Mouse (Mus musculus): ENCODE results near the gene Tti1. TPM values are rescaled to one million over a fixed set of nuclear protein-coding genes. Genes with fewer than 3 reads are reported as not detected.

Gene Tti1
- polyA plus RNA-seq, 1 experiment from 2014 or later, result 7.0 TPM

DNA sequence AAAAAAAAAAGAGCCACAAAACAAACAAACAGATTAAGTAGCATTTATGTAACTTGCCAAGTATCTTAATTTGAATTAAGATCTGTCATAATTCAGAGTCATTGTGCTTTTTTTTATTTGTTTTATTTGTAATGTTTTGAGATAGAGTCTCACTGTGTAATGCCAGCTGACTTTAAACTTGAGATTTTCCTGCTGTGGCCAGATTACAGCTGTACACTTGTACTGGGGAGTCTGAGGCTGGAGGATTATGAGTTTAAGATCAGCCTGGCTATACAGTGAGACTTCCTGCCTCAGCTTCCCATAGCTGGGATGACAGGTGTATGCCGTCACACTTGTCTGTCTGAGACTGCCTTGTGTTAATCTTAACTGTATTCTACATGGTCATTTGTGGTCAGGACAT, 20.5 kb upstream of the Tti1 start:
- DNase-seq (ENCODE audit: low spot score), result no peak
- H3K27me3 ChIP-seq (ENCODE audit: control insufficient read depth, insufficient read depth, low read length), result no peaks in the 10 kb centered on the region
- H3K9ac ChIP-seq (ENCODE audit: low read length), result no peak overlapping the region
- no peak for ATAC-seq (ENCODE audit: low FRiP score, low TSS enrichment)
- 93% methylated on average over 1 of the region's 1 CpGs for WGBS
- TF ChIP-seq EP300 (optimal IDR thresholded peaks at IDR 0.05), result no peak
- TF ChIP-seq CTCF (IDR thresholded peaks at IDR 0.05; ENCODE audit: low read depth), result no peak
- H3K9me3 ChIP-seq (ENCODE audit: control insufficient read depth, low read length), result no peaks in the 10 kb centered on the region
- no peak overlapping the region for H3K4me3 ChIP-seq (ENCODE audit: low read depth, low read length)
- peaks cover 19% of the 10 kb centered on the region; the same call in 1 of the 2 replicates for H3K36me3 ChIP-seq (ENCODE audit: control insufficient read depth, insufficient read depth, low read length)
- H3K4me1 ChIP-seq (replicated peaks; ENCODE audit: control insufficient read depth, insufficient read depth), result no peaks in the 10 kb centered on the region
- no peak overlapping the region for H3K27ac ChIP-seq (replicated peaks)
- H3K4me2 ChIP-seq (replicated peaks; ENCODE audit: low read depth), result no peak overlapping the region

DNA sequence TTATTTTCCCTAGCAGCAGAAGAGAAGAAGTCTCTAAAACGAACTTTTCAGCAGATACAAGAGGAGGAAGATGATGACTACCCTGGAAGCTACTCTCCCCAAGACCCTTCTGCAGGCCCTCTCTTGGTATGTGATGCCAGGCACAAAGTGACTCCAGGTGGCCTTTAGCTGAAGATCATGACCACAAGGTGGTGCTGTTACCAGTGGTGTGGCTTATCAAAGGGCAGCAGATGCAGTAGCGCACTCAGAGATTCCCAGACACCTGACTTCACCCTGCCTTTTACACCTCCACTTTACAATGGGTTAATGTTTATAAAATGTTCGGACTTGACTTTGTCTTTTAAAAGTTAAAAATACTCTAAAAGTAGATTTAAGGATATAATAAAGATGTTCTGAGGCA, 19.7 kb upstream of the Tti1 start:
- H3K4me1 ChIP-seq (replicated peaks; ENCODE audit: control insufficient read depth, insufficient read depth), result no peaks in the 10 kb centered on the region
- no peak overlapping the region for H3K4me2 ChIP-seq (replicated peaks; ENCODE audit: low read depth)
- H3K36me3 ChIP-seq (ENCODE audit: control insufficient read depth, insufficient read depth, low read length), result peaks cover 19% of the 10 kb centered on the region; the same call in 1 of the 2 replicates
- no peak overlapping the region for H3K4me3 ChIP-seq (ENCODE audit: low read depth, low read length)
- no peak for TF ChIP-seq EP300 (optimal IDR thresholded peaks at IDR 0.05)
- peak; percentile 82 for TF ChIP-seq CTCF (IDR thresholded peaks at IDR 0.05; ENCODE audit: low read depth)
- ATAC-seq (ENCODE audit: low FRiP score, low TSS enrichment) (no peak), DNase-seq (ENCODE audit: low spot score) (peak; percentile 62)
- H3K27ac ChIP-seq (replicated peaks), result no peak overlapping the region
- H3K9me3 ChIP-seq (ENCODE audit: control insufficient read depth, low read length), result no peaks in the 10 kb centered on the region
- 65% methylated on average over 3 of the region's 3 CpGs for WGBS
- no peak overlapping the region for H3K9ac ChIP-seq (ENCODE audit: low read length)
- H3K27me3 ChIP-seq (ENCODE audit: control insufficient read depth, insufficient read depth, low read length), result no peaks in the 10 kb centered on the region

DNA sequence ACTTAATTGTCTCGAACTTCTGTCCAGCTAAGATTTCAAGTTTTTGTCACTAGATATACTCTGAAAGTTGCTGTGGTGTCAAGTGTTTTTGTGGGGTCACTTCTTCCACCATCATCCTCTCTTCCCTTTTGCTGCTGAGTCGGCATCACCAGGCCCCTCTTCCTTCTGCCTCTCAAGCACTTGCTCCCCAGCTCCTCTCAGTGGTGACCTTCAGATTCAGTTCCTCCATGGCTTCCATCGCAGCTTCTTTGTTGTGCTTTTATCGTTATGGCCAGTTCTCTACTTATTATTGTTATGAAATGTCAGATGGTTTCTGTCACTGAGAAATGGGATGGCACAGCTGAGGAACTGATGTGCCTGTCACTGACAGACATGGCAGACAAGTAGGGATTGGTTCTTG, 18.0 kb upstream of the Tti1 start:
- H3K4me3 ChIP-seq (ENCODE audit: low read depth, low read length), result no peak overlapping the region
- no peak for ATAC-seq (ENCODE audit: low FRiP score, low TSS enrichment)
- H3K27me3 ChIP-seq (ENCODE audit: control insufficient read depth, insufficient read depth, low read length), result no peaks in the 10 kb centered on the region
- DNase-seq (ENCODE audit: low spot score), result no peak
- peaks cover 19% of the 10 kb centered on the region; the same call in 1 of the 2 replicates for H3K36me3 ChIP-seq (ENCODE audit: control insufficient read depth, insufficient read depth, low read length)
- H3K9me3 ChIP-seq (ENCODE audit: control insufficient read depth, low read length), result no peaks in the 10 kb centered on the region
- H3K27ac ChIP-seq (replicated peaks), result no peak overlapping the region
- H3K4me1 ChIP-seq (replicated peaks; ENCODE audit: control insufficient read depth, insufficient read depth), result no peaks in the 10 kb centered on the region
- no peak overlapping the region for H3K4me2 ChIP-seq (replicated peaks; ENCODE audit: low read depth)
- no peak for TF ChIP-seq CTCF (IDR thresholded peaks at IDR 0.05; ENCODE audit: low read depth)
- no peak for TF ChIP-seq EP300 (optimal IDR thresholded peaks at IDR 0.05)
- H3K9ac ChIP-seq (ENCODE audit: low read length), result no peak overlapping the region
- WGBS, result 54% methylated on average over 4 of the region's 4 CpGs

DNA sequence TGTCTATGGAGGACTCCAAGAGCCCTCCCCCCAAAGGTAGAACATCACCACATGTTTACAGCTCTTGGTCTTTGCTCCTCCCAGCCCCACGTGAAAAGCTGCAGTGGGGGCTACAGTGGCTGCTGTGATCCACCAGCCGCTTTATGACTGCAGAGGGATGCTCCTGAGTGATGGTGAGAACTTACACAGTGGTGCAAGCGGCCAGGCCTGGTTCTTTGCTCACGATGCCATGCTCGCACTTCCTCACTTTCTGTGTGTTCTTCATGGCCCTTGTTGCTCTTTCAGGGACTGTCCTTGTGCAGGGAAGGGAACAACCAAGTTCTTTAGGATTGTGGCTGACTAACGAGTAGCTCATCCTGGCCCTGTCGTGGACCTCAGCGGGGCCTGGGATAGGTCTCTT, 15.3 kb upstream of the Tti1 start:
- ATAC-seq (ENCODE audit: low FRiP score, low TSS enrichment) (no peak), DNase-seq (ENCODE audit: low spot score) (no peak)
- no peak overlapping the region for H3K4me2 ChIP-seq (replicated peaks; ENCODE audit: low read depth)
- no peaks in the 10 kb centered on the region for H3K27me3 ChIP-seq (ENCODE audit: control insufficient read depth, insufficient read depth, low read length)
- H3K4me1 ChIP-seq (replicated peaks; ENCODE audit: control insufficient read depth, insufficient read depth), result no peaks in the 10 kb centered on the region
- H3K9ac ChIP-seq (ENCODE audit: low read length), result no peak overlapping the region
- H3K9me3 ChIP-seq (ENCODE audit: control insufficient read depth, low read length), result no peaks in the 10 kb centered on the region
- no peak overlapping the region for H3K27ac ChIP-seq (replicated peaks)
- WGBS, result 89% methylated on average over 8 of the region's 8 CpGs
- no peak overlapping the region for H3K4me3 ChIP-seq (ENCODE audit: low read depth, low read length)
- no peak for TF ChIP-seq CTCF (IDR thresholded peaks at IDR 0.05; ENCODE audit: low read depth)
- TF ChIP-seq EP300 (optimal IDR thresholded peaks at IDR 0.05), result no peak
- peaks cover 11% of the 10 kb centered on the region; the same call in 1 of the 2 replicates for H3K36me3 ChIP-seq (ENCODE audit: control insufficient read depth, insufficient read depth, low read length)

DNA sequence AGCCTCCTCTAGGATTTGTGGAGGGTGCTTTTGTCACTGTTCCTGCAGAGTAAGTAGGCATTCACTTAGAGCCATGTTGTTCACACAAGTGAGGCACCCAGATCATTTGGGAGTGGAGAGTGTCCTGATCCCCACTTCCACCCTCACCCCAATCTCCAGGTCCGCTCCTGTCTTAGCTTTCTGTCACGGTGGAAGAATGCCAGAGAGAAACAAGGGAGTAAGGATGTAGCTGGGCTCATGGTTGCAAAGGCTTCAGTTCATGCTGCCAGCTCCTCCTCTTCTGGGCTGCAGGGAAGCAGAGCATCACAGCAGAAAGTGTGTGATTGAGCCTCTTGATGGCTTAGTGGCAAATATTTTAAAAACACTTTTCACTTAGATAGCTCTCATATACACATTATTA, 12.2 kb upstream of the Tti1 start:
- no peak for TF ChIP-seq CTCF (IDR thresholded peaks at IDR 0.05; ENCODE audit: low read depth)
- TF ChIP-seq EP300 (optimal IDR thresholded peaks at IDR 0.05), result no peak
- Histone ChIP-seq H3K27me3 (ENCODE audit: control insufficient read depth, insufficient read depth, low read length) (no peaks in the 10 kb centered on the region), H3K4me2 (replicated peaks; ENCODE audit: low read depth) (no peak overlapping the region), H3K9ac (ENCODE audit: low read length) (no peak overlapping the region), H3K4me1 (replicated peaks; ENCODE audit: control insufficient read depth, insufficient read depth) (no peaks in the 10 kb centered on the region), H3K27ac (replicated peaks) (no peak overlapping the region), H3K9me3 (ENCODE audit: control insufficient read depth, low read length) (no peaks in the 10 kb centered on the region), H3K36me3 (ENCODE audit: control insufficient read depth, insufficient read depth, low read length) (peaks cover 18% of the 10 kb centered on the region), H3K4me3 (ENCODE audit: low read depth, low read length) (no peak overlapping the region)
- 81% methylated on average over 2 of the region's 2 CpGs for WGBS
- DNase-seq (ENCODE audit: low spot score), result no peak
- ATAC-seq (ENCODE audit: low FRiP score, low TSS enrichment), result no peak

DNA sequence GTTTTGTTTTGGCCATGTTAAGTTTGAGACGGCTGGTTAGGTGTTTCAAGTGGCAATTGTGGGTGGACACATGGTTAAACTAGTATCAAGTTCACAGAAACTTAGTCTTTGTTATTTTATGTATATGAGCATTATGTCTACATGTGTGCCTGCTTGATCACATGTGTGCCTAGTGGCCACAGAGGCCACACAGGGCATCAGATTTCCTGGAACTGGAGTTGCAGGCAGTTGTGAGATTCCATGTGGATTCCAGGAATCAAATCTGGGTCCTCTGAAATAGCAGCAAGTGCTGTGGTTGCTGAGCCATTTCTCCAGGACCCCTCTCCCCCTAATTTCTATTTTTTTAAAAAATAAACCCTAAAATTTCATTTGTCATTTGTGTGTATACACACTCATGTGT, 11.4 kb upstream of the Tti1 start:
- no peak overlapping the region for H3K4me3 ChIP-seq (ENCODE audit: low read depth, low read length)
- 55% methylated on average over 1 of the region's 1 CpGs for WGBS
- ATAC-seq (ENCODE audit: low FRiP score, low TSS enrichment) (peak; percentile 87), DNase-seq (ENCODE audit: low spot score) (peak; percentile 60)
- TF ChIP-seq CTCF (IDR thresholded peaks at IDR 0.05; ENCODE audit: low read depth), result no peak
- TF ChIP-seq EP300 (optimal IDR thresholded peaks at IDR 0.05), result no peak
- peaks cover 15% of the 10 kb centered on the region; the same call in 1 of the 2 replicates for H3K36me3 ChIP-seq (ENCODE audit: control insufficient read depth, insufficient read depth, low read length)
- H3K9me3 ChIP-seq (ENCODE audit: control insufficient read depth, low read length), result no peaks in the 10 kb centered on the region
- H3K27me3 ChIP-seq (ENCODE audit: control insufficient read depth, insufficient read depth, low read length), result no peaks in the 10 kb centered on the region
- H3K27ac ChIP-seq (replicated peaks), result no peak overlapping the region
- no peaks in the 10 kb centered on the region for H3K4me1 ChIP-seq (replicated peaks; ENCODE audit: control insufficient read depth, insufficient read depth)
- H3K9ac ChIP-seq (ENCODE audit: low read length), result no peak overlapping the region
- H3K4me2 ChIP-seq (replicated peaks; ENCODE audit: low read depth), result no peak overlapping the region
